Mouse (Mus musculus) CH12.LX (cell line): ENCODE data around the gene Camk2n1. TPM values are rescaled to one million over a fixed set of nuclear protein-coding genes. Genes with fewer than 3 reads are reported as not detected.

Experiments
- DNase-seq: peaks from one replicate; pipeline ENCODE4 v3.0.0-alpha.2; 2013; ENCODE audit errors: extremely low read depth
- H3K27ac ChIP-seq: 2 replicates; pipeline ENCODE4 v1.5.1; 2012; ENCODE audit warnings: low read depth, mild to moderate bottlenecking, control low read depth, moderate library complexity; ENCODE audit not compliant: insufficient read depth
- H3K27me3 ChIP-seq: replicated peaks from 2 replicates; pipeline ENCODE3; 2012; ENCODE audit warnings: inconsistent platforms
- H3K36me3 ChIP-seq, 2 experiments: replicated peaks in 1 of 2; 2 replicates each; pipeline versions ENCODE3 to v1.6.1; 2012; ENCODE audit warnings: inconsistent platforms in 1 of 2, low read length in 1 of 2, mild to moderate bottlenecking in 1 of 2, mixed read lengths in 1 of 2, moderate library complexity in 1 of 2; ENCODE audit not compliant: control insufficient read depth in 1 of 2, insufficient read depth in 1 of 2
- H3K4me1 ChIP-seq, 2 experiments: 2 replicates each; pipeline ENCODE4 v1.6.1; 2012; ENCODE audit warnings: inconsistent platforms in 1 of 2, moderate library complexity in 1 of 2; ENCODE audit not compliant: insufficient read depth in 2 of 2, control insufficient read depth in 1 of 2
- H3K4me2 ChIP-seq: 2 replicates; pipeline ENCODE4 v1.6.1; 2012; ENCODE audit warnings: low read depth, mild to moderate bottlenecking, control low read depth; ENCODE audit not compliant: poor library complexity, insufficient read depth, severe bottlenecking
- H3K4me3 ChIP-seq, 3 experiments: fragments of 150-350 bp in 1 of 3; sonication (generic) in 1 of 3; replicated peaks in 1 of 3; 2 replicates each; pipeline versions ENCODE3 to v1.5.1; 2011 to 2012; ENCODE audit warnings: low read depth in 2 of 3, low read length in 2 of 3, mild to moderate bottlenecking in 2 of 3, moderate library complexity in 2 of 3, control low read depth in 1 of 3, improper control_type of control experiment in 1 of 3, inconsistent platforms in 1 of 3, mixed read lengths in 1 of 3; ENCODE audit not compliant: poor library complexity in 1 of 3
- H3K79me2 ChIP-seq: replicated peaks from 2 replicates; pipeline ENCODE4 v1.6.1; 2012; ENCODE audit warnings: mild to moderate bottlenecking, moderate library complexity; ENCODE audit not compliant: control insufficient read depth, poor library complexity, insufficient read depth, severe bottlenecking; ENCODE audit errors: extremely low read depth
- H3K9ac ChIP-seq: 2 replicates; pipeline ENCODE4 v1.6.1; 2012; ENCODE audit warnings: low read depth, mild to moderate bottlenecking, control low read depth, moderate library complexity; ENCODE audit not compliant: insufficient read depth
- H3K9me3 ChIP-seq: replicated peaks from 2 replicates; pipeline ENCODE3; 2012; ENCODE audit warnings: low read length, inconsistent platforms, mixed read lengths
- CTCF ChIP-seq, 2 experiments: IDR thresholded peaks in 1 of 2; conservative IDR thresholded peaks in 1 of 2; 2 replicates each; pipeline ENCODE4 v1.5.1; 2011 to 2012; ENCODE audit warnings: low read depth in 2 of 2, low read length in 2 of 2, improper control_type of control experiment in 1 of 2, inconsistent platforms in 1 of 2, mild to moderate bottlenecking in 1 of 2, moderate library complexity in 1 of 2
- E2F4 ChIP-seq: IDR thresholded peaks from 2 replicates; pipeline ENCODE4 v1.6.1; 2011; ENCODE audit warnings: low read depth, low read length, improper control_type of control experiment; ENCODE audit not compliant: insufficient replicate concordance
- MAZ ChIP-seq: IDR thresholded peaks from 2 replicates; pipeline ENCODE4 v1.6.1; 2012; ENCODE audit warnings: low read depth, mild to moderate bottlenecking, inconsistent platforms, low read length, improper control_type of control experiment, moderate library complexity
- MEF2A ChIP-seq: IDR thresholded peaks from 2 replicates; pipeline ENCODE4 v1.6.1; 2014; ENCODE audit warnings: low read depth, mild to moderate bottlenecking, inconsistent platforms, low read length, improper control_type of control experiment, borderline replicate concordance
- PAX5 ChIP-seq: IDR thresholded peaks from 2 replicates; pipeline ENCODE4 v1.6.1; 2012; ENCODE audit warnings: low read length, inconsistent platforms, mixed read lengths
- RAD21 ChIP-seq: IDR thresholded peaks from 2 replicates; pipeline ENCODE4 v1.6.1; 2011; ENCODE audit warnings: low read depth, mild to moderate bottlenecking, low read length, improper control_type of control experiment, moderate library complexity
- SMC3 ChIP-seq: IDR thresholded peaks from 2 replicates; pipeline ENCODE4 v1.6.1; 2011; ENCODE audit warnings: low read depth, low read length, improper control_type of control experiment
- USF2 ChIP-seq: conservative IDR thresholded peaks from 2 replicates; pipeline ENCODE4 v1.6.1; 2011; ENCODE audit warnings: low read depth, low read length, improper control_type of control experiment
- ZC3H11A ChIP-seq: IDR thresholded peaks from 2 replicates; pipeline ENCODE4 v1.6.1; 2012; ENCODE audit warnings: low read depth, mild to moderate bottlenecking, inconsistent platforms, low read length, improper control_type of control experiment
- ZMIZ1 ChIP-seq: IDR thresholded peaks from 2 replicates; pipeline ENCODE4 v1.6.1; 2012; ENCODE audit warnings: low read depth, mild to moderate bottlenecking, inconsistent platforms, low read length, improper control_type of control experiment
- dilution Hi-C: fragments of 300-500 bp; cut with MboI; formaldehyde crosslinking; loops from 2 replicates; pipeline ENCODE4 v1.14.3; 2020; ENCODE audit warnings: low sequenced_read_pairs; ENCODE audit not compliant: extremely low pct_unique_long_range_greater_than_20kb, extremely low pct_ligation_motif_present
- in situ Hi-C: fragments of 300-500 bp; cut with MboI; formaldehyde crosslinking; loops from 3 replicates; pipeline ENCODE4 v1.14.3; 2019; ENCODE audit warnings: low sequenced_read_pairs, low pct_ligation_motif_present, low pct_unique_long_range_greater_than_20kb, mixed read lengths
- polyA plus RNA-seq: library from polyadenylated mRNA; unstranded; fragments of >175 nt; gene quantifications from 2 replicates; pipeline ENCODE4 v1.2.1, GENCODE M21; 2012; ENCODE audit warnings: low read depth; ENCODE audit not compliant: insufficient read length
- total RNA-seq, 2 experiments: library from RNA; depleted of rRNA; stranded (reverse); fragments of 300-350 nt in 1 of 2; fragments of >200 nt in 1 of 2; gene quantifications; 2 replicates each; pipeline ENCODE4 v1.2.3; 2012 to 2014

Camk2n1 gene
- total and polyA plus RNA-seq, 3 experiments = 0.13 TPM; not detected in 2

- Histone ChIP-seq H3K27me3 (peaks cover 61% of the 10 kb centered on the region), H3K27ac (no peak overlapping the region)
- TF ChIP-seq USF2 (no peak), ZC3H11A (no peak), CTCF (conservative IDR thresholded peaks at IDR 0.05 in 1 of 2, IDR thresholded peaks at IDR 0.05 in 1 of 2; ENCODE audit: low read depth in 2 of 2, low read length in 2 of 2) (peak in 1 of 2 experiments; percentile 67; a peak in 2 of 4 replicates), RAD21 (peak; percentile 54), SMC3 (peak; percentile 54)
- TF ChIP-seq, all 38 proteins: peak for 3
- dilution Hi-C loops (no loop called here), in situ Hi-C loops (no loop called here)
- no peaks in the 10 kb centered on the region for H3K79me2 ChIP-seq
- no peaks in the 10 kb centered on the region for H3K9me3 ChIP-seq
- no peak overlapping the region for H3K4me3 ChIP-seq
- peak; percentile 8 for DNase-seq
- H3K9ac ChIP-seq = no peak overlapping the region
- no peaks in the 10 kb centered on the region for H3K4me1 ChIP-seq
- no peaks in the 10 kb centered on the region for H3K36me3 ChIP-seq
- no peak overlapping the region for H3K4me2 ChIP-seq
These were observed 51.2 kb downstream of the Camk2n1 start for GRCm38 (mm10) chr4:138505171-138505870.

DNA sequence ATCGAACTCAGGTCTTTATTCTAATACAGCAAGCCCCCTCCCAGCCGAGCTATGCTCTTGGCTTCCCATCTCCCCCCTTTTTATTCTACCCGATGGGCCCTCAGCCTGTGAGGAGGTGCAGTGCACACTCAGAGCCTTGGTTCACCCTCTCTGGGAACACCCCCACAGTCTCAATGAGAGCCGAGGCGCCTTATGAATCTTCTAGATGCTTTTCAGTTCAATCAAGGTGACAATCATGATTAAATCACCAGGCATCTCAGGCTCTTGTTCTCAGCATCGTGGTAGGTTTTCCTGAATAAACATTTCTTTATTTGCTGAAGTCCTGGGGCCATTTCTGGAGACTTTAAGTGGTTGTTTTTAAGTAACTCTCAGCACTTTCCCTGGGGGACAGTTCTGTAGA lies 53.8 kb downstream of the Camk2n1 start:
- no peak overlapping the region for H3K27ac ChIP-seq
- H3K4me3 ChIP-seq = no peak overlapping the region
- H3K36me3 ChIP-seq = no peaks in the 10 kb centered on the region
- dilution Hi-C loops = no loop called here
- no peaks in the 10 kb centered on the region for H3K4me1 ChIP-seq
- H3K27me3 ChIP-seq = peaks cover 83% of the 10 kb centered on the region
- H3K9me3 ChIP-seq = peaks cover 2% of the 10 kb centered on the region
- no peaks in the 10 kb centered on the region for H3K79me2 ChIP-seq
- in situ Hi-C loops = no loop called here
- H3K9ac ChIP-seq = no peak overlapping the region
- no peak overlapping the region for H3K4me2 ChIP-seq
- TF ChIP-seq MAZ (no peak), ZMIZ1 (no peak), ZC3H11A (no peak), E2F4 (no peak), MEF2A (no peak), PAX5 (no peak)
- no peak for DNase-seq

Other genes with a start within 250 kb of the Camk2n1 start
- 61.9 and 67.7 TPM in 2 replicates for gene Hp1bp3, start 238.0 kb upstream of the Camk2n1 start, total RNA-seq (2012; rRNA removed)
- gene Hp1bp3, start 238.0 kb upstream of the Camk2n1 start, total RNA-seq (2014; rRNA removed) = 66.9 and 73.7 TPM in 2 replicates
- gene Hp1bp3, start 238.0 kb upstream of the Camk2n1 start, polyA plus RNA-seq = 78.2 and 84.2 TPM in 2 replicates
- 0.68 and 1.1 TPM in 2 replicates for gene Sh2d5, start 203.9 kb upstream of the Camk2n1 start, total RNA-seq (2012; rRNA removed)
- gene Sh2d5, start 203.9 kb upstream of the Camk2n1 start, total RNA-seq (2014; rRNA removed) = 0.24 and 0.28 TPM in 2 replicates
- gene Sh2d5, start 203.9 kb upstream of the Camk2n1 start, polyA plus RNA-seq = 0.57 and 0.83 TPM in 2 replicates
- 0.08 and 0.17 TPM in 2 replicates for gene Kif17, start 203.9 kb upstream of the Camk2n1 start, total RNA-seq (2012; rRNA removed)
- 0.55 and 0.59 TPM in 2 replicates for gene Kif17, start 203.9 kb upstream of the Camk2n1 start, total RNA-seq (2014; rRNA removed)
- gene Kif17, start 203.9 kb upstream of the Camk2n1 start, polyA plus RNA-seq = 1.5 and 1.8 TPM in 2 replicates
- 163 and 184 TPM in 2 replicates for gene Ddost, start 149.6 kb upstream of the Camk2n1 start, total RNA-seq (2012; rRNA removed)
- 153 and 164 TPM in 2 replicates for gene Ddost, start 149.6 kb upstream of the Camk2n1 start, total RNA-seq (2014; rRNA removed)
- gene Ddost, start 149.6 kb upstream of the Camk2n1 start, polyA plus RNA-seq = 174 and 186 TPM in 2 replicates
- 7.9 and 10.8 TPM in 2 replicates for gene Pink1, start 128.0 kb upstream of the Camk2n1 start, total RNA-seq (2012; rRNA removed)
- gene Pink1, start 128.0 kb upstream of the Camk2n1 start, total RNA-seq (2014; rRNA removed) = 7.0 and 7.1 TPM in 2 replicates
- 5.5 and 7.2 TPM in 2 replicates for gene Pink1, start 128.0 kb upstream of the Camk2n1 start, polyA plus RNA-seq
- gene Cda, start 86.3 kb upstream of the Camk2n1 start, total RNA-seq (2012; rRNA removed) = not detected in 2 replicates
- gene Cda, start 86.3 kb upstream of the Camk2n1 start, total RNA-seq (2014; rRNA removed) = not detected in 2 replicates
- not detected in 2 replicates for gene Cda, start 86.3 kb upstream of the Camk2n1 start, polyA plus RNA-seq
- not detected in 2 replicates for gene Fam43b, start 57.8 kb upstream of the Camk2n1 start, total RNA-seq (2012; rRNA removed)
- gene Fam43b, start 57.8 kb upstream of the Camk2n1 start, total RNA-seq (2014; rRNA removed) = not detected in 2 replicates
- gene Fam43b, start 57.8 kb upstream of the Camk2n1 start, polyA plus RNA-seq = not detected in 2 replicates
- gene Mul1, start 19.6 kb upstream of the Camk2n1 start, total RNA-seq (2012; rRNA removed) = 12.3 and 19.7 TPM in 2 replicates
- 8.8 and 10.2 TPM in 2 replicates for gene Mul1, start 19.6 kb upstream of the Camk2n1 start, total RNA-seq (2014; rRNA removed)
- 20.2 and 26.8 TPM in 2 replicates for gene Mul1, start 19.6 kb upstream of the Camk2n1 start, polyA plus RNA-seq
- gene Vwa5b1, start 181.6 kb downstream of the Camk2n1 start, total RNA-seq (2012; rRNA removed) = not detected in 2 replicates
- not detected in 2 replicates for gene Vwa5b1, start 181.6 kb downstream of the Camk2n1 start, total RNA-seq (2014; rRNA removed)
- not detected in 2 replicates for gene Vwa5b1, start 181.6 kb downstream of the Camk2n1 start, polyA plus RNA-seq